Mouse (Mus musculus) olfactory bulb, adult 2 months (tissue): Measurements from ENCODE around the gene Cacna2d2.
"Not testable (repeated sequence)": the region's sequence is repeated elsewhere in the genome, so short reads cannot be mapped to it uniquely, and the experiment has no call there.

ENCODE experiments used
- CTCF ChIP-seq: fragments of 200-500 bp; IDR thresholded peaks from 2 replicates; pipeline ENCODE4 v1.5.1; 2012; ENCODE audit warnings: low read depth, mild to moderate bottlenecking, low read length, moderate library complexity; ENCODE audit not compliant: insufficient read depth
- POLR2A ChIP-seq: fragments of 200-500 bp; IDR thresholded peaks from 2 replicates; pipeline ENCODE4 v1.6.1; 2012; ENCODE audit warnings: mild to moderate bottlenecking, low read depth, low read length, moderate library complexity; ENCODE audit not compliant: insufficient read depth

- TF ChIP-seq CTCF, POLR2A: not testable (repeated sequence)
Measured at GRCm38 (mm10) chr9:107573774-107574173, 174.4 kb downstream of the Cacna2d2 start.
